Mouse (Mus musculus) left cerebral cortex, adult 2 months (tissue): ENCODE measurements around the gene Adgrf5. TPM values are rescaled to one million over a fixed set of nuclear protein-coding genes. Genes with fewer than 3 reads are reported as not detected.
"Not testable (repeated sequence)": the region's sequence is repeated elsewhere in the genome, so short reads cannot be mapped to it uniquely, and the experiment has no call there.

Experiments used
- DNase-seq, 2 experiments: peaks; one replicate each; pipeline ENCODE4 v3.0.0; 2021 to 2022; ENCODE audit warnings: low spot score in 2 of 2, mixed read lengths in 1 of 2; ENCODE audit errors: extremely low spot score in 1 of 2
- H3K27ac ChIP-seq: fragments of 200-600 bp; 2 replicates; pipeline ENCODE4 v1.8.1; 2022
- H3K4me3 ChIP-seq: fragments of 200-600 bp; 2 replicates; pipeline ENCODE4 v1.8.1; 2022
- CTCF ChIP-seq: fragments of 200-600 bp; IDR thresholded peaks from 2 replicates; pipeline ENCODE4 v1.8.1; 2022; ENCODE audit warnings: antibody characterized with exemption, mild to moderate bottlenecking, moderate library complexity
- intact Hi-C: fragments of 180-260 bp; cut with DNase I; formaldehyde crosslinking; loops from one replicate; pipeline ENCODE4 v1.15.1; 2025
- long read RNA-seq, 2 experiments: library from polyadenylated mRNA; stranded (forward); transcript quantifications; one replicate each; pipeline ENCODE4 v2.0.0; 2021; ENCODE audit warnings: borderline mapping rate in 2 of 2
- total RNA-seq, 2 experiments: library from RNA; stranded (reverse); gene quantifications; 2 replicates each; pipeline ENCODE4 v1.2.3; 2021

The Adgrf5 gene
- 10 to 100 TPM; 32.5 to 35.0 TPM for total RNA-seq
- long read RNA-seq, experiment 1, full-length matches to known transcripts = 4 of 22 reads
- long read RNA-seq, experiment 1, partial matches to known transcripts = 1 of 22 reads
- long read RNA-seq, experiment 1, other reads (novel, unspliced or antisense) = 17 of 22 reads
- long read RNA-seq, experiment 2, full-length matches to known transcripts = 4 of 21 reads
- long read RNA-seq, experiment 2, partial matches to known transcripts = 3 of 21 reads
- long read RNA-seq, experiment 2, other reads (novel, unspliced or antisense) = 14 of 21 reads

GRCm38 (mm10) chr17:43359826-43360619 is at the start of gene Adgrf5:
TSS of gene Adgrf5 (plus strand) at chr17:43360451.
- DNase-seq = no peak
- intact Hi-C loops = no loop called here
- Histone ChIP-seq H3K27ac (peak within 1 kb of the TSS; percentile 32; the same call in 1 of the 2 replicates), H3K4me3 (peak within 1 kb of the TSS; percentile 30)
- TF ChIP-seq CTCF = no peak

- intact Hi-C loops = loop anchor here (2.0 kb wide), 1 partner anchor 133 kb away; no protein-coding TSS in a partner anchor
- Histone ChIP-seq H3K27ac (no peak overlapping the region), H3K4me3 (no peak overlapping the region)
- DNase-seq = no peak
- no peak for TF ChIP-seq CTCF
These were observed 34.1 kb upstream of the Adgrf5 start for GRCm38 (mm10) chr17:43325986-43326671.

- TF ChIP-seq CTCF = peak; percentile 47
- H3K27ac ChIP-seq = no peak overlapping the region
- peak in 1 of 2 experiments; percentile 10 for DNase-seq
These were observed 33.2 kb upstream of the Adgrf5 start for GRCm38 (mm10) chr17:43326726-43327700.

GRCm38 (mm10) chr17:43327810-43328209 is 32.4 kb upstream of the Adgrf5 start:
- no peak for TF ChIP-seq CTCF
- no peak overlapping the region for H3K4me3 ChIP-seq
- intact Hi-C loops = loop anchor here (2.0 kb wide), 1 partner anchor 131 kb away; no protein-coding TSS in a partner anchor
- no peak overlapping the region for H3K27ac ChIP-seq
- no peak for DNase-seq

More at GRCm38 (mm10) chr17:43326726-43327700, 33.2 kb upstream of the Adgrf5 start:
- intact Hi-C loops = loop anchor here (2.0 kb wide), 1 partner anchor 132 kb away; no protein-coding TSS in a partner anchor
- peak overlapping the region; percentile 17; the same call in 1 of the 2 replicates for H3K4me3 ChIP-seq

GRCm38 (mm10) chr17:43329216-43329615 is 31.0 kb upstream of the Adgrf5 start:
- DNase-seq = no peak
- no peak overlapping the region for H3K27ac ChIP-seq
- no peak for TF ChIP-seq CTCF
- intact Hi-C loops = no loop called here
- H3K4me3 ChIP-seq = no peak overlapping the region

GRCm38 (mm10) chr17:43329761-43330183 is 30.5 kb upstream of the Adgrf5 start:
- H3K27ac ChIP-seq = no peak overlapping the region
- DNase-seq = no peak
- TF ChIP-seq CTCF = no peak
- H3K4me3 ChIP-seq = no peak overlapping the region
- intact Hi-C loops = no loop called here

GRCm38 (mm10) chr17:43332686-43333085 is 27.6 kb upstream of the Adgrf5 start:
- Histone ChIP-seq H3K4me3 (no peak overlapping the region), H3K27ac (no peak overlapping the region)
- intact Hi-C loops = no loop called here
- TF ChIP-seq CTCF = no peak
- no peak for DNase-seq

- DNase-seq = no peak
- intact Hi-C loops = no loop called here
- Histone ChIP-seq H3K4me3 (no peak overlapping the region), H3K27ac (no peak overlapping the region)
- TF ChIP-seq CTCF = no peak
These were observed 26.2 kb upstream of the Adgrf5 start for GRCm38 (mm10) chr17:43334074-43334473.

GRCm38 (mm10) chr17:43337643-43338042 is 22.6 kb upstream of the Adgrf5 start:
- DNase-seq = no peak

GRCm38 (mm10) chr17:43338279-43338678 is 22.0 kb upstream of the Adgrf5 start:
- Histone ChIP-seq H3K4me3 (no peak overlapping the region), H3K27ac (no peak overlapping the region)
- no peak for DNase-seq
- intact Hi-C loops = no loop called here
- TF ChIP-seq CTCF = no peak

More at GRCm38 (mm10) chr17:43337643-43338042, 22.6 kb upstream of the Adgrf5 start:
- no peak for TF ChIP-seq CTCF
- Histone ChIP-seq H3K27ac (no peak overlapping the region), H3K4me3 (no peak overlapping the region)
- intact Hi-C loops = no loop called here

- intact Hi-C loops, H3K4me3 ChIP-seq, DNase-seq, H3K27ac ChIP-seq: not testable (repeated sequence)
These were observed 13.8 kb upstream of the Adgrf5 start for GRCm38 (mm10) chr17:43346499-43346898.
